Comparison of ENCODE assay signal across 10 mouse cellular contexts in the genomic region with DNA sequence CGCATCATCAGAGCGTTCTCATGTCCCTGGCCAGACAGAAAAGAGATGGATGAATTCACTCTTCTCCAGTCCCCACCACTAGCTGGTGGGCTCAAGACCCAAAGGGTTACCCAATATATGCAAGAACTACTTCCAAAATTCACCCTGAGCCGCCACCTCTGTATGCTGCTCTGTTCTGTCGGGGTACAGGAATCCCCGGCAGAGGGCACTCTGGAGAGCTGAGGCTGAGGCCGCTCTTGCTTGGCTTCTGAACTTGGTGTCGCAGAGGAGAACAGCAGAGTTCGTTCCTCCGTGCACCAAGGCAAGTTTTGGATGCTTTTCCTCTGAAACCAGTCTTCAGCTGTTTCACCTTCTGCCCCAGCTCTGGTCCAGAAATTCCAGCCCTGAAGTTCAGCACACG.
DNase-seq lines count a peak whose midpoint lies in the region; ATAC-seq and TF ChIP-seq lines count a peak whose summit lies in the region.
"Had no signal": no experiment of that assay in that cellular context is flagged by ENCODE, and none has a peak within 500 bp of the region (broad histone marks: within the 10 kb centered on the region; RNA-seq: fewer than 3 reads in every experiment).

No protein-coding gene starts in this region.

- H3K27ac ChIP-seq in liver, embryonic 14.5 days, result no peak overlapping the region
- no peak overlapping the region for H3K27ac ChIP-seq in liver, embryonic 11.5 days (ENCODE audit: low read depth, low read length)
- no peak overlapping the region for H3K27ac ChIP-seq in hindbrain, embryonic 14.5 days
- H3K27ac ChIP-seq: embryonic facial prominence, embryonic 15.5 days had no signal

- ATAC-seq in cerebellum, adult (ENCODE audit: insufficient number of reproducible peaks, low FRiP score, low TSS enrichment), result no peak
- no peak for ATAC-seq in liver, embryonic 14.5 days (ENCODE audit: insufficient read depth)
- ATAC-seq in liver, embryonic 11.5 days (replicated peaks; ENCODE audit: low FRiP score), result no peak
- no peak for ATAC-seq in hindbrain, embryonic 14.5 days (ENCODE audit: low FRiP score)

- no peaks in the 10 kb centered on the region for H3K27me3 ChIP-seq in liver, embryonic 14.5 days (ENCODE audit: control insufficient read depth, insufficient read depth, low read length)
- H3K27me3 ChIP-seq in liver, embryonic 11.5 days (replicated peaks; ENCODE audit: control insufficient read depth, insufficient read depth, low read length), result no peaks in the 10 kb centered on the region
- H3K27me3 ChIP-seq in hindbrain, embryonic 14.5 days (ENCODE audit: control insufficient read depth, insufficient read depth, low read length), result no peaks in the 10 kb centered on the region
- H3K27me3 ChIP-seq: embryonic facial prominence, embryonic 15.5 days had no signal

- DNase-seq in cerebellum, postnatal 14 days, result peak; percentile 43 to 65
- no peak for DNase-seq in liver, embryonic 14.5 days (ENCODE audit: low read depth in 3 of 3, low spot score in 3 of 3)
- DNase-seq in liver, embryonic 11.5 days (ENCODE audit: low spot score), result no peak
- DNase-seq in brain, embryonic 14.5 days (ENCODE audit: low read depth), result no peak
- peak; percentile 64 for DNase-seq in lung, postnatal 10 days
- DNase-seq in thymus, postnatal 14 days, result peak; percentile 68
- no peak for DNase-seq in hindbrain, embryonic 14.5 days (ENCODE audit: low spot score)

- no peak overlapping the region for H3K9ac ChIP-seq in liver, embryonic 14.5 days (replicated peaks)
- H3K9ac ChIP-seq in liver, embryonic 11.5 days (ENCODE audit: low read depth, low read length), result no peak overlapping the region
- no peak overlapping the region for H3K9ac ChIP-seq in hindbrain, embryonic 14.5 days
- H3K9ac ChIP-seq: embryonic facial prominence, embryonic 15.5 days had no signal

- H3K4me3 ChIP-seq in liver, embryonic 14.5 days (ENCODE audit: insufficient read depth in 1 of 2, low read depth in 2 of 2, low read length in 2 of 2), result no peak overlapping the region
- no peak overlapping the region for H3K4me3 ChIP-seq in liver, embryonic 11.5 days (ENCODE audit: low read depth, low read length)
- no peak overlapping the region for H3K4me3 ChIP-seq in hindbrain, embryonic 14.5 days (replicated peaks; ENCODE audit: low read length)
- H3K4me3 ChIP-seq: embryonic facial prominence, embryonic 15.5 days; myocyte had no signal

- no peaks in the 10 kb centered on the region for H3K36me3 ChIP-seq in liver, embryonic 14.5 days (replicated peaks; ENCODE audit: control insufficient read depth, insufficient read depth, low read depth)
- H3K36me3 ChIP-seq in liver, embryonic 11.5 days (ENCODE audit: control insufficient read depth, insufficient read depth, low read length), result no peaks in the 10 kb centered on the region
- H3K36me3 ChIP-seq in hindbrain, embryonic 14.5 days (replicated peaks; ENCODE audit: control insufficient read depth, insufficient read depth), result no peaks in the 10 kb centered on the region
- H3K36me3 ChIP-seq: embryonic facial prominence, embryonic 15.5 days had no signal

- H3K4me2 ChIP-seq in liver, embryonic 14.5 days (ENCODE audit: low read depth), result no peak overlapping the region
- no peak overlapping the region for H3K4me2 ChIP-seq in liver, embryonic 11.5 days
- no peak overlapping the region for H3K4me2 ChIP-seq in hindbrain, embryonic 14.5 days (replicated peaks)
- H3K4me2 ChIP-seq: embryonic facial prominence, embryonic 15.5 days had no signal

- TF ChIP-seq EP300 in liver, embryonic 14.5 days (IDR thresholded peaks at IDR 0.05; ENCODE audit: low read depth), result no peak

- WGBS in liver, embryonic 14.5 days (ENCODE audit: insufficient replicate concordance), result 39% methylated on average over 10 of the region's 10 CpGs
- 54% methylated on average over 10 of the region's 10 CpGs for WGBS in liver, embryonic 11.5 days
- WGBS in hindbrain, embryonic 14.5 days, result 55% methylated on average over 10 of the region's 10 CpGs

- TF ChIP-seq CTCF in liver, embryonic 14.5 days (IDR thresholded peaks at IDR 0.05; ENCODE audit: low read depth), result peak; percentile 48
- TF ChIP-seq CTCF in brain, embryonic 14.5 days (IDR thresholded peaks at IDR 0.05; ENCODE audit: borderline replicate concordance, extremely low read depth, insufficient read depth, insufficient read length), result peak; percentile 33; the same call in 1 of the 2 replicates

- no peaks in the 10 kb centered on the region for H3K9me3 ChIP-seq in liver, embryonic 14.5 days (ENCODE audit: control insufficient read depth, low read length)
- no peaks in the 10 kb centered on the region for H3K9me3 ChIP-seq in liver, embryonic 11.5 days (ENCODE audit: control insufficient read depth, low read length)
- no peaks in the 10 kb centered on the region for H3K9me3 ChIP-seq in hindbrain, embryonic 14.5 days (ENCODE audit: control insufficient read depth, low read length)
- H3K9me3 ChIP-seq: embryonic facial prominence, embryonic 15.5 days had no signal

- no peaks in the 10 kb centered on the region for H3K4me1 ChIP-seq in liver, embryonic 14.5 days (replicated peaks; ENCODE audit: control insufficient read depth in 2 of 2, insufficient read depth in 2 of 2, low read length in 1 of 2)
- H3K4me1 ChIP-seq in liver, embryonic 11.5 days (replicated peaks; ENCODE audit: control insufficient read depth, insufficient read depth, low read length), result no peaks in the 10 kb centered on the region
- H3K4me1 ChIP-seq in hindbrain, embryonic 14.5 days (replicated peaks; ENCODE audit: control insufficient read depth, insufficient read depth, low read length), result 0 out of 2 replicates have a peak, but pooled peaks cover 4% of the 10 kb centered on the region

- no peak for TF ChIP-seq POLR2A in brain, embryonic 14.5 days (IDR thresholded peaks at IDR 0.05; ENCODE audit: borderline replicate concordance, extremely low read depth, insufficient read depth, insufficient read length, poor library complexity, severe bottlenecking)

Comparison
In these comparisons a context has a peak if more than half of its experiments do, and no peak if none do; other contexts are left out.
1. DNase-seq: peak in cerebellum, postnatal 14 days (2 of 2), lung, postnatal 10 days (single experiment) and thymus, postnatal 14 days (single experiment); none in liver, embryonic 14.5 days (0 of 3), liver, embryonic 11.5 days (single experiment), brain, embryonic 14.5 days (single experiment) and hindbrain, embryonic 14.5 days (single experiment).